Mouse (Mus musculus) heart, postnatal 0 days (tissue): ENCODE measurements around the gene Slc22a30.

Source experiments
- CTCF ChIP-seq: IDR thresholded peaks from 2 replicates; pipeline ENCODE4 v1.5.1; 2016; ENCODE audit warnings: antibody characterized with exemption, control low read depth, low read depth
- EP300 ChIP-seq: IDR thresholded peaks from 2 replicates; pipeline ENCODE4 v1.6.1; 2016; ENCODE audit warnings: antibody characterized with exemption, low read depth

- TF ChIP-seq CTCF (no peak), EP300 (no peak)
Measured at GRCm38 (mm10) chr19:8448321-8448720, 43.4 kb upstream of the Slc22a30 start.
